Mouse (Mus musculus): ENCODE measurements around the gene Mn1. TPM values are rescaled to one million over a fixed set of nuclear protein-coding genes. Genes with fewer than 3 reads are reported as not detected.

Gene Mn1
- polyA plus RNA-seq, 1 experiment from 2014 or later: 4.3 TPM

DNA sequence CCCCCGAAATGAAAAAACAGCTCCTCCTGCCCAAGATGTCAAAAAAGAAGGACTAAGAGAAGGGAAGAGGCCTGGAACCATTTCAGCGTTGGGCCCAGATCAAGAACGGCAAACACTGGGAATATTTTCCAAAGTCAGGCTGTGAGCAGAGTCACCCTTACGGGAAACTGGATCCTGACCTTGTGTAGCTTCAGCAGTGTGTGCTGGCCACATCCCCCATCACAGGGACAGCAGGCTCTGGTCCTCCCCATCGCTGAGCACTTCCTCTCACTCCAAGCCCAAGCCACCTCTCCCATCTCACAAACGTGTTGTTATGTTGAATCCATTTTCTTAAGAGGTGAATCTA, 14.5 kb upstream of the Mn1 start:
- WGBS: 77% methylated on average over 6 of the region's 6 CpGs
- H3K36me3 ChIP-seq (ENCODE audit: insufficient read depth, low read length): no peaks in the 10 kb centered on the region
- TF ChIP-seq CTCF (IDR thresholded peaks at IDR 0.05; ENCODE audit: low read depth): no peak
- H3K9me3 ChIP-seq (replicated peaks; ENCODE audit: low read length): no peaks in the 10 kb centered on the region
- DNase-seq (ENCODE audit: low spot score): no peak
- no peak overlapping the region for H3K4me2 ChIP-seq (ENCODE audit: low read length)
- no peak for ATAC-seq (replicated peaks; ENCODE audit: low FRiP score, low read depth)
- no peaks in the 10 kb centered on the region for H3K4me1 ChIP-seq (replicated peaks; ENCODE audit: insufficient read depth, low read length)
- no peak overlapping the region for H3K4me3 ChIP-seq (replicated peaks; ENCODE audit: low read depth, low read length)
- no peak overlapping the region for H3K9ac ChIP-seq (ENCODE audit: low read depth, low read length)
- no peak overlapping the region for H3K27ac ChIP-seq
- 0 out of 2 replicates have a peak, but pooled peaks cover 3% of the 10 kb centered on the region for H3K27me3 ChIP-seq (ENCODE audit: insufficient read depth, low read length)

DNA sequence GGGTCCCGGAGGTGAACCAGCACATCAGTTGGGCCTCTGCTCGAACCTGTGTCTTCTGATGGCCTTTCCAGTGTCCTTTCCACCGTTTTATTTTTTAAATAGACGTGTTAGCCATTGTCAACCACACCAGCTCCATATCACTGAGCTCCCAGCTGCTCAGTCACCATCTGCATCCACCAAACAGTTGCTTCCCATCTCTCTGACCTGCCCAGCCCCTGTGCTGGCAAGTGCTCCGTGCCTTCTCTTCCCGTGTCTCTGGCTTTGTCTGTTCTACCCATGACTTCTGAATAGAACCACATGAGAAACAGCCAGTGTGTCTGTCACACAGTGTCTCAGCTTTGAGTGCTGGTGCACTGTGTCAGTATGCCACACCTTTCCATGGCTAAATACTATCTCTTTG, 12.4 kb upstream of the Mn1 start:
- WGBS: 67% methylated on average over 6 of the region's 6 CpGs
- Histone ChIP-seq H3K9me3 (replicated peaks; ENCODE audit: low read length) (no peaks in the 10 kb centered on the region), H3K4me3 (replicated peaks; ENCODE audit: low read depth, low read length) (no peak overlapping the region), H3K27me3 (ENCODE audit: insufficient read depth, low read length) (0 out of 2 replicates have a peak, but pooled peaks cover 3% of the 10 kb centered on the region), H3K4me2 (ENCODE audit: low read length) (no peak overlapping the region), H3K36me3 (ENCODE audit: insufficient read depth, low read length) (no peaks in the 10 kb centered on the region), H3K9ac (ENCODE audit: low read depth, low read length) (no peak overlapping the region), H3K4me1 (replicated peaks; ENCODE audit: insufficient read depth, low read length) (peaks cover 3% of the 10 kb centered on the region; the same call in 1 of the 2 replicates), H3K27ac (no peak overlapping the region)
- DNase-seq (ENCODE audit: low spot score): no peak
- TF ChIP-seq CTCF (IDR thresholded peaks at IDR 0.05; ENCODE audit: low read depth): no peak
- ATAC-seq (replicated peaks; ENCODE audit: low FRiP score, low read depth): no peak

GRCm38 (mm10) chr5:111408470-111409105, 8.6 kb upstream of the Mn1 start:
- peaks cover 15% of the 10 kb centered on the region for H3K27me3 ChIP-seq (ENCODE audit: insufficient read depth, low read length)
- H3K36me3 ChIP-seq (ENCODE audit: insufficient read depth, low read length): no peaks in the 10 kb centered on the region
- no peak for DNase-seq (ENCODE audit: low spot score)
- no peak for ATAC-seq (replicated peaks; ENCODE audit: low FRiP score, low read depth)
- 16% methylated on average over 14 of the region's 14 CpGs for WGBS
- no peak overlapping the region for H3K4me3 ChIP-seq (replicated peaks; ENCODE audit: low read depth, low read length)
- no peak overlapping the region for H3K27ac ChIP-seq
- H3K9me3 ChIP-seq (replicated peaks; ENCODE audit: low read length): no peaks in the 10 kb centered on the region
- no peak overlapping the region for H3K9ac ChIP-seq (ENCODE audit: low read depth, low read length)
- peaks cover 3% of the 10 kb centered on the region; the same call in 1 of the 2 replicates for H3K4me1 ChIP-seq (replicated peaks; ENCODE audit: insufficient read depth, low read length)
- no peak for TF ChIP-seq CTCF (IDR thresholded peaks at IDR 0.05; ENCODE audit: low read depth)
- peak overlapping the region; percentile 18; the same call in 1 of the 2 replicates for H3K4me2 ChIP-seq (ENCODE audit: low read length)

GRCm38 (mm10) chr5:111409412-111410044, 7.6 kb upstream of the Mn1 start:
- peak; percentile 63 for DNase-seq (ENCODE audit: low spot score)
- H3K9me3 ChIP-seq (replicated peaks; ENCODE audit: low read length): no peaks in the 10 kb centered on the region
- H3K4me2 ChIP-seq (ENCODE audit: low read length): no peak overlapping the region
- H3K4me3 ChIP-seq (replicated peaks; ENCODE audit: low read depth, low read length): no peak overlapping the region
- TF ChIP-seq CTCF (IDR thresholded peaks at IDR 0.05; ENCODE audit: low read depth): peak; percentile 71
- no peak overlapping the region for H3K27ac ChIP-seq
- H3K4me1 ChIP-seq (replicated peaks; ENCODE audit: insufficient read depth, low read length): peaks cover 3% of the 10 kb centered on the region; the same call in 1 of the 2 replicates
- WGBS: 0% methylated on average over 1 of the region's 1 CpGs
- no peak overlapping the region for H3K9ac ChIP-seq (ENCODE audit: low read depth, low read length)
- ATAC-seq (replicated peaks; ENCODE audit: low FRiP score, low read depth): 0 out of 2 replicates have a peak, but pooled peaks have one; percentile 14
- peaks cover 12% of the 10 kb centered on the region for H3K27me3 ChIP-seq (ENCODE audit: insufficient read depth, low read length)
- no peaks in the 10 kb centered on the region for H3K36me3 ChIP-seq (ENCODE audit: insufficient read depth, low read length)

GRCm38 (mm10) chr5:111410665-111411064, 6.5 kb upstream of the Mn1 start:
- TF ChIP-seq CTCF (IDR thresholded peaks at IDR 0.05; ENCODE audit: low read depth): no peak
- no peak for DNase-seq (ENCODE audit: low spot score)
- Histone ChIP-seq H3K4me3 (replicated peaks; ENCODE audit: low read depth, low read length) (no peak overlapping the region), H3K27ac (no peak overlapping the region), H3K4me2 (ENCODE audit: low read length) (no peak overlapping the region), H3K36me3 (ENCODE audit: insufficient read depth, low read length) (no peaks in the 10 kb centered on the region), H3K9ac (ENCODE audit: low read depth, low read length) (no peak overlapping the region), H3K27me3 (ENCODE audit: insufficient read depth, low read length) (peaks cover 19% of the 10 kb centered on the region), H3K4me1 (replicated peaks; ENCODE audit: insufficient read depth, low read length) (peaks cover 3% of the 10 kb centered on the region; the same call in 1 of the 2 replicates), H3K9me3 (replicated peaks; ENCODE audit: low read length) (no peaks in the 10 kb centered on the region)
- WGBS: 65% methylated on average over 3 of the region's 3 CpGs
- ATAC-seq (replicated peaks; ENCODE audit: low FRiP score, low read depth): no peak

GRCm38 (mm10) chr5:111414192-111414591, 3.0 kb upstream of the Mn1 start:
- Histone ChIP-seq H3K9me3 (replicated peaks; ENCODE audit: low read length) (no peaks in the 10 kb centered on the region), H3K4me2 (ENCODE audit: low read length) (no peak overlapping the region), H3K36me3 (ENCODE audit: insufficient read depth, low read length) (no peaks in the 10 kb centered on the region), H3K27me3 (ENCODE audit: insufficient read depth, low read length) (peaks cover 25% of the 10 kb centered on the region), H3K27ac (no peak overlapping the region), H3K4me1 (replicated peaks; ENCODE audit: insufficient read depth, low read length) (peaks cover 19% of the 10 kb centered on the region; the same call in 1 of the 2 replicates), H3K9ac (ENCODE audit: low read depth, low read length) (no peak overlapping the region), H3K4me3 (replicated peaks; ENCODE audit: low read depth, low read length) (no peak overlapping the region)
- peak; percentile 91 for DNase-seq (ENCODE audit: low spot score)
- WGBS: 1% methylated on average over 5 of the region's 5 CpGs
- peak; percentile 82 for TF ChIP-seq CTCF (IDR thresholded peaks at IDR 0.05; ENCODE audit: low read depth)
- no peak; the same call in 1 of the 2 replicates for ATAC-seq (replicated peaks; ENCODE audit: low FRiP score, low read depth)

Measured in kidney, postnatal 0 days (tissue).